Mouse (Mus musculus) intestine, postnatal 0 days (tissue): ENCODE results near the gene Itgal. TPM values are rescaled to one million over a fixed set of nuclear protein-coding genes. Genes with fewer than 3 reads are reported as not detected.
"Not testable (repeated sequence)": the region's sequence is repeated elsewhere in the genome, so short reads cannot be mapped to it uniquely, and the experiment has no call there.

Experiments
- ATAC-seq: fragments of 200-750 bp; cut with Nextera tagmentation; 2 replicates; pipeline ENCODE4 v1.8.0; 2017; ENCODE audit warnings: mild to moderate bottlenecking, moderate TSS enrichment, moderate library complexity
- H3K27ac ChIP-seq: fragments of 300-500 bp; sonication (generic); 2 replicates; pipeline ENCODE4 v1.5.1; 2014; ENCODE audit warnings: mild to moderate bottlenecking, low read depth, low read length, moderate library complexity
- H3K27me3 ChIP-seq: fragments of 300-500 bp; sonication (generic); replicated peaks from 2 replicates; pipeline ENCODE4 v1.6.1; 2014; ENCODE audit warnings: low read length, mixed read lengths; ENCODE audit not compliant: control insufficient read depth, insufficient read depth
- H3K36me3 ChIP-seq: fragments of 300-500 bp; sonication (generic); 2 replicates; pipeline ENCODE4 v1.6.1; 2014; ENCODE audit warnings: mild to moderate bottlenecking, moderate library complexity; ENCODE audit not compliant: control insufficient read depth, insufficient read depth
- H3K4me1 ChIP-seq: fragments of 300-500 bp; sonication (generic); replicated peaks from 2 replicates; pipeline ENCODE4 v1.6.1; 2014; ENCODE audit warnings: antibody characterized with exemption, low read length, mixed read lengths; ENCODE audit not compliant: control insufficient read depth, insufficient read depth
- H3K4me2 ChIP-seq: fragments of 300-500 bp; sonication (generic); replicated peaks from 2 replicates; pipeline ENCODE4 v1.6.1; 2014; ENCODE audit warnings: low read depth, mild to moderate bottlenecking, moderate library complexity
- H3K4me3 ChIP-seq: fragments of 300-500 bp; sonication (generic); 2 replicates; pipeline ENCODE4 v1.5.1; 2014; ENCODE audit warnings: low read depth, low read length
- H3K9ac ChIP-seq: fragments of 300-500 bp; sonication (generic); 2 replicates; pipeline ENCODE4 v1.6.1; 2014; ENCODE audit warnings: mild to moderate bottlenecking, low read depth, low read length
- H3K9me3 ChIP-seq: fragments of 300-500 bp; sonication (generic); 2 replicates; pipeline ENCODE4 v1.6.1; 2016; ENCODE audit warnings: mixed run types; ENCODE audit not compliant: control insufficient read depth
- CTCF ChIP-seq: sonication (generic); IDR thresholded peaks from 2 replicates; pipeline ENCODE4 v1.5.1; 2016; ENCODE audit warnings: low read depth, mild to moderate bottlenecking, control low read depth, antibody characterized with exemption, moderate library complexity
- WGBS: fragments of 180-500 bp; shearing (Covaris S2); extraction: QIAGEN DNeasy Blood & Tissue Kit; methylation state at CpG from one replicate; pipeline ENCODE4 v1.1.7; 2014; 5-methylcytosine and 5-hydroxymethylcytosine counted together
- polyA plus RNA-seq: library from polyadenylated mRNA; unstranded; fragments of >200 nt; fragmentation: Nextera tagmentation; extraction: Ambion mirVana; gene quantifications from 2 replicates; pipeline ENCODE4 v1.2.1, GENCODE M21; 2015

Gene Itgal
- polyA plus RNA-seq, 1 experiment from 2014 or later, result 0.87 TPM

- no peak for TF ChIP-seq CTCF
- Histone ChIP-seq H3K27ac (peak overlapping the region; percentile 67), H3K9me3 (no peaks in the 10 kb centered on the region), H3K27me3 (no peaks in the 10 kb centered on the region), H3K4me2 (peak overlapping the region; percentile 39), H3K9ac (no peak overlapping the region; the same call in 1 of the 2 replicates), H3K4me3 (no peak overlapping the region), H3K4me1 (0 out of 2 replicates have a peak, but pooled peaks cover 3% of the 10 kb centered on the region), H3K36me3 (no peaks in the 10 kb centered on the region)
- whole genome bisulfite sequencing, result 19% methylated on average over 13 of the region's 13 CpGs
- ATAC-seq, result peak; percentile 91
These were observed 65.4 kb downstream of the Itgal start for GRCm38 (mm10) chr7:127361449-127361848.

GRCm38 (mm10) chr7:127362418-127362817 is 66.4 kb downstream of the Itgal start:
- not testable (repeated sequence) for H3K36me3 ChIP-seq, H3K27ac ChIP-seq, H3K9ac ChIP-seq, H3K4me1 ChIP-seq, H3K9me3 ChIP-seq, ATAC-seq, H3K27me3 ChIP-seq
- Histone ChIP-seq H3K4me2 (peak overlapping the region; percentile 45), H3K4me3 (peak overlapping the region; percentile 23)
- 21% methylated on average over 13 of the region's 13 CpGs for WGBS
- peak; percentile 88 for TF ChIP-seq CTCF

- WGBS, result 6% methylated on average over 24 of the region's 24 CpGs
- Histone ChIP-seq H3K36me3 (0 out of 2 replicates have a peak, but pooled peaks cover 3% of the 10 kb centered on the region), H3K4me2 (peak overlapping the region; percentile 66), H3K4me1 (0 out of 2 replicates have a peak, but pooled peaks cover 3% of the 10 kb centered on the region), H3K9me3 (no peaks in the 10 kb centered on the region), H3K27ac (peak overlapping the region; percentile 78), H3K9ac (peak overlapping the region; percentile 58), H3K27me3 (no peaks in the 10 kb centered on the region), H3K4me3 (peak overlapping the region; percentile 36)
- no peak for ATAC-seq
- TF ChIP-seq CTCF, result no peak
These were observed 67.4 kb downstream of the Itgal start for GRCm38 (mm10) chr7:127363475-127363921.

GRCm38 (mm10) chr7:127364166-127364565 is 68.1 kb downstream of the Itgal start:
- Histone ChIP-seq H3K36me3 (0 out of 2 replicates have a peak, but pooled peaks cover 3% of the 10 kb centered on the region), H3K4me1 (0 out of 2 replicates have a peak, but pooled peaks cover 3% of the 10 kb centered on the region), H3K27me3 (no peaks in the 10 kb centered on the region), H3K4me2 (peak overlapping the region; percentile 66), H3K9me3 (no peaks in the 10 kb centered on the region), H3K27ac (peak overlapping the region; percentile 78), H3K4me3 (peak overlapping the region; percentile 36), H3K9ac (no peak overlapping the region)
- 61% methylated on average over 4 of the region's 4 CpGs for WGBS
- ATAC-seq, result no peak
- no peak for TF ChIP-seq CTCF

GRCm38 (mm10) chr7:127366249-127366648 is 70.2 kb downstream of the Itgal start:
- peak overlapping the region; percentile 60; the same call in 1 of the 2 replicates for H3K27ac ChIP-seq
- H3K4me1 ChIP-seq, result no peaks in the 10 kb centered on the region
- H3K4me3 ChIP-seq, result no peak overlapping the region
- no peak for ATAC-seq
- H3K4me2 ChIP-seq, result no peak overlapping the region
- WGBS, result 72% methylated on average over 3 of the region's 3 CpGs
- 0 out of 2 replicates have a peak, but pooled peaks cover 3% of the 10 kb centered on the region for H3K36me3 ChIP-seq
- no peaks in the 10 kb centered on the region for H3K9me3 ChIP-seq
- no peak for TF ChIP-seq CTCF
- no peak overlapping the region for H3K9ac ChIP-seq
- H3K27me3 ChIP-seq, result no peaks in the 10 kb centered on the region

- ATAC-seq, result no peak
- TF ChIP-seq CTCF, result no peak
These were observed 75.2 kb downstream of the Itgal start for GRCm38 (mm10) chr7:127371213-127371612.

More at GRCm38 (mm10) chr7:127371213-127371612, 75.2 kb downstream of the Itgal start:
- Histone ChIP-seq H3K27me3 (no peaks in the 10 kb centered on the region), H3K4me2 (no peak overlapping the region), H3K4me1 (no peaks in the 10 kb centered on the region), H3K27ac (no peak overlapping the region), H3K9me3 (no peaks in the 10 kb centered on the region), H3K9ac (no peak overlapping the region), H3K4me3 (no peak overlapping the region), H3K36me3 (peaks cover 12% of the 10 kb centered on the region; the same call in 1 of the 2 replicates)
- 75% methylated on average over 2 of the region's 2 CpGs for WGBS
